Mouse (Mus musculus) embryonic stem cell, embryonic (primary cell): ENCODE results near the gene Erlin1.

Experiments used
- CTCF ChIA-PET, 4 experiments: fragments of 300-600 bp in 2 of 4; fragments of 350-600 bp in 2 of 4; sonication (Branson Sonifier 250); formaldehyde crosslinking; loops; one replicate each; lab custom pipeline; 2022; ENCODE audit warnings: inconsistent platforms in 2 of 4; lab: Charles Lee
- POLR2A ChIA-PET, 4 experiments: fragments of 300-600 bp in 2 of 4; fragments of 350-600 bp in 2 of 4; sonication (Branson Sonifier 250); formaldehyde crosslinking; loops; one replicate each; lab custom pipeline; 2022; ENCODE audit warnings: antibody characterized with exemption in 4 of 4, inconsistent platforms in 1 of 4; lab: Charles Lee

Erlin1 gene

DNA sequence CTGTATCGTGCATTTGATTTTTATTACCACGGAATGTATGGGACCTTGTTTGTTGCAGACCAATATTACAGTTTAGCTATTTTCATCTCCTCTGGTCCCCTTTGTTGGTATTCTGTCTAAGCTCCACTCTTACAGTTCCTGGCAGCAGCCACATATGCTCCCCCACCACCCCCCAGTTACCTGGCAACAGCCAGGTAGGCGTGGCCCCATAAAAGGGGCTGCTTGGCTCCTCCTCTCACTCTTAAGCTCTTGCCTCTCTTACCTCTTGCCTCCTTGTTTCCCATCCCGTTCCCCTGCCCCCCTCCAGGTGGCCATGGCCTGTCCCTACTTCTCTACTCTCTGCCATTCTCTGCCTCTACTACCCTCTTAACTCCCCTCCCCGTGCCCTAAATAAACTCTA lies 1.6 kb upstream of the Erlin1 start:
- POLR2A ChIA-PET: interaction anchor here in 2 of 4 experiments (0.6 to 1.4 kb wide), 3 partner anchors 17 to 121 kb away, joined by 3 read pairs; partner anchors contain the start of gene Pkd2l1 (in 1 of the 2)
- CTCF ChIA-PET: interaction anchor here in 2 of 4 experiments (0.7 to 1.3 kb wide), 2 partner anchors 164 to 397 kb away, joined by 3 read pairs; partner anchors contain the start of gene Slc25a28 (in 1 of the 2)

DNA sequence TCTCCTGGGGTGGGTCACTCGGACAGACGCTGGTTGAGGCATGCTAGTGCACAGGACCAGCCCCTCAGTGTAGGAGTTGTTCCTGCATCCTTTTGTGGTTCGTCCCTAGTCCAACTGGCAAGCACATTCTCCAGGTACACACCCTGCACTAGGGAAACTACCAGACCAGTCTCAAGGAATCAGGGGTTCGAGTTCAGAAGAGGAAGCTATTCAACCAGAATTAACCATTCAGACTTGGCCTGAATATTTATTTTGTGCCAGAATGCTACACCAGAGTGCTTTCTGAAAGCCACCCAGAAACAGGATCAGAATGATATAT lies 288 bp upstream of the Erlin1 start:
- CTCF ChIA-PET: no interaction called here
- POLR2A ChIA-PET: interaction anchor here in 3 of 4 experiments (0.5 to 1.2 kb wide), 4 partner anchors 11 to 861 kb away, joined by 3 to 5 read pairs (median 4); partner anchors contain the start of gene Slf2 (in 1 of the 3)

- ChIA-PET POLR2A (interaction anchor here in 2 of 4 experiments (1.1 to 1.5 kb wide), 3 partner anchors 13 to 35 kb away, joined by 3 read pairs; no protein-coding TSS in a partner anchor), CTCF (interaction anchor here in 1 of 4 experiments (0.6 kb wide), 1 partner anchor 435 kb away, joined by 3 read pairs; no protein-coding TSS in a partner anchor)
Measured at GRCm38 (mm10) chr19:44068232-44068631, 1.4 kb downstream of the Erlin1 start.

DNA sequence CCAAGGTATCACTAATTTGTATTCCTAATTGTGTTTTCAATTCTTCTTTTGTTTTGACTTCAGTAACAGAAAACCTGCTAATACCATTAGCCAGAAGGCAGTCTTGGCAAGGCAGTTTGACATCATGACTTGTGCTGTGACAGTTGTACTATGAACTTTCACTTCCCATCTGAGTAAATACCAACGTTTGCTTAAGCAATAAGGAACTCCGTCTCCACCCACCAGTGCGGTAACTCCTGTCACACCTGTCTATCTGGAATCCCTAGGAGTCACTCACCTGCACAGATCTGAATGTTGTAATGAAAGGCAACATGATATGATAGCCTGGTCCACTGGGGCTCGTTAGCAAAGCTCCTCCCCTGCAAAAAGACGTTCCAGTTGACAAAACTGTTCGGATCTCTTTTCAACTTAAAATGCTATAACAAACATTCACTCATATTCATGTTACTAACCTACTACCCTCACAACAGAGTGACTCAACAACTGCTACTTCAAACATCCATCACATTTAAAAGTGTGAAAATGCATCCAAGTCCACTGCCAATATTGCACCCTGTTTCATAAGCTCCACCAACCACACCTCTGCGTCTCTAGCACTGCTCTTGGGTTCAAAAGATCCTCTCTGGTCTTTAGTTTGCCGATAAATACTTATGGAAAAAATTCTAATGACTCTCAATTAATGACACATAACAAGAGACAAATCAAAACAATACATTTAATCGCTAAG lies 2.1 kb downstream of the Erlin1 start:
- CTCF ChIA-PET: no interaction called here
- POLR2A ChIA-PET: interaction anchor here in 1 of 4 experiments (0.6 kb wide), 1 partner anchor 911 kb away, joined by 4 read pairs; no protein-coding TSS in a partner anchor

DNA sequence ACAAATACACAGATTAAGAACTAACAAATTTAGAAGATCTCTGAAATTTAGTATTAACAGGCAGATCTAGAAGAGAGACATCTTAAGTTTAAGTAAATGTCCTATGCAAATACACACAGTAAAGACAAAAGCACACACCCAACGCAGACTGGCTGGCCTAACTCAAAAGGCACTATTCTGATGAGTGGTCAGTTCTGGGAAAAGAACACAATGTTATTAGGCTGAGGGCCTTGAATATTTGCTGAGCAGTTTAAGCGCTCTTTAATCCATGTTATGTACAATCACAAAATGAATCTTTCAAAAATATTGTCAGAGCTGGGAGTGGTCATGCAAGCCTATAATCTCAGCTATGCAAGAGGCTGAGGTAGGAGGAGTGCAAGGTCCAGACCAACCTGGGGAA lies 4.9 kb downstream of the Erlin1 start:
- CTCF ChIA-PET: interaction anchor here in 1 of 4 experiments (0.6 kb wide), 1 partner anchor 97 kb away, joined by 3 read pairs; no protein-coding TSS in a partner anchor
- POLR2A ChIA-PET: interaction anchor here in 1 of 4 experiments (0.7 to 1.2 kb wide), 4 partner anchors 11 to 329 kb away, joined by 3 to 5 read pairs (median 3); no protein-coding TSS in a partner anchor

GRCm38 (mm10) chr19:44063773-44064172 lies 5.8 kb downstream of the Erlin1 start:
- CTCF ChIA-PET: interaction anchor here in 2 of 4 experiments (0.6 to 0.7 kb wide), 3 partner anchors 10 to 295 kb away, joined by 3 to 7 read pairs (median 5); no protein-coding TSS in a partner anchor
- POLR2A ChIA-PET: interaction anchor here in 2 of 4 experiments (0.6 to 1.4 kb wide), 5 partner anchors 11 to 328 kb away, joined by 3 to 4 read pairs (median 3); no protein-coding TSS in a partner anchor

- ChIA-PET POLR2A (interaction anchor here in 1 of 4 experiments (0.6 kb wide), 1 partner anchor 28 kb away, joined by 3 read pairs; no protein-coding TSS in a partner anchor), CTCF (no interaction called here)
Measured at GRCm38 (mm10) chr19:44060226-44060625, 9.4 kb downstream of the Erlin1 start.

DNA sequence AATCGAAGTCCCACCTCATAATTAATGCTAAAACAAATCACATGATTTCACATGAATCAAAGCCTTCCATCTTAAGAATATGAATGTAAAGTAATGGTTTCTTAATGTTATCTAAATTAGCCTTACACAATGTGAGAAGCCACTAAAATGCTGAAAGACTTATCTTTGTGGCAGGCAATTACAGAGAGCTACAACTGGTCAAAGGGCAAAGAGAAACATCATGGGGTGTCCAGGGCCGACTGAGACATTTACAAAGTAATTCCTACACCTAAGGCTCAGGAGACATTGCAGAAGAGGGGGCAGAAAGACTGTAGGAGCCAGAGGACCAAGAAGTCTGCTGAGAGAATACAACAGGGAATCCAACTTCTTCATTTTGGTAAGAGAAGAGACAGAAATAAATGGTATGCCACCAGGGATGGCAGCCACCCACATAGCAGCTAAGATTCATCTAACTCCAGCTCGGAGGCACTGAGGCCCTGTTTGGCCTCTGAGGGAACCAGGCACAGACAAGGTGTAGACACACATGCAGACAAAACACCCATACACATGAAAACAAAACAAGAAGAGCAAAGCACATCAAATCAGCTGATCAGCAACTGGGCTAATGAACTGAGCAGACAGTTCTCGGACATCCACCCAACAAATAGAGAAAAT lies 14.3 kb downstream of the Erlin1 start:
- POLR2A ChIA-PET: interaction anchor here in 1 of 4 experiments (0.6 kb wide), 1 partner anchor 338 kb away, joined by 3 read pairs; no protein-coding TSS in a partner anchor

DNA sequence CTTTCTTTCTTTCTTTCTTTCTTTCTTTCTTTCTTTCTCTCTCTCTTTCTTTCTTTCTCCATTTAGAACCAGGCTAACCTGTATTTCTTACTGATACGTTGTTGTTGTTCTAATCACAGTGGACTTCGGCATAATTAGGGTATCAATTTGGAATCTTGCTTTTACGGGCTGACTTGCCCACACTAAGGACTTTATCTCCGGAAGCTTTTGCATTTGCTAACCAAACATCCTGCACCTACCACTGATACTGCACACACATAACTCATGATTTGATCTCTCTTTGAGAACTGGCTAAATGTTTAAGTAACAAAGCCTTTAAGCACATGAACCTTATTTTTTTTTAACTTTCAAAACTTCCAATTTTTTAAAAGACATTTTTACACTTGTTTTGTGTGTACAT lies 19.2 kb downstream of the Erlin1 start:
- ChIA-PET CTCF (no interaction called here), POLR2A (interaction anchor here in 3 of 4 experiments (0.7 to 1.0 kb wide), 3 partner anchors 8 to 1745 kb away, joined by 3 to 6 read pairs (median 3); no protein-coding TSS in a partner anchor)

More for the DNA sequence above, 14.3 kb downstream of the Erlin1 start:
- CTCF ChIA-PET: interaction anchor here in 1 of 4 experiments (0.6 kb wide), 1 partner anchor 1019 kb away, joined by 3 read pairs; no protein-coding TSS in a partner anchor

DNA sequence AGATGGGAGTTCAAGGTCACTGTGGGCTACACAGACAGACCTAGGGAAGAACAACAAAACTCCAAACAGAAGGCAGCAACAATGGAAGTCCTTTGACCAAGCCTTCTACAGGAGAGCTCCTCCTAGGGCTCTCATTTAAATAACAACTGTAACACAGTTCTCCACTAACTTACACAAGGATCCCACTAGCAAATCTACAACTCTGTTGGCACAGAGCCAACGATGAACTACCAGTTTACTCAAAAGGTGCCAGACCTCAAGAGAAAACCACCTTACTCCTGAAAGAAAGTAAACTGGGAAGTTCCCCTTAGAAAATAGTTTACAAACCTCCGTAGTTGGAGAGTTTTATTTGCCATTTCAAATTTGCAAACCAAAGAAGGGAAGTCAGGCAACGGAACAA lies 20.3 kb downstream of the Erlin1 start:
- ChIA-PET POLR2A (interaction anchor here in 3 of 4 experiments (0.5 to 2.0 kb wide), 22 partner anchors 9 to 375 kb away, joined by 3 to 7 read pairs (median 3); partner anchors contain the start of genes Chuk (in 2 of the 3), Erlin1 (in 1 of the 3) and Slc25a28 (in 1 of the 3)), CTCF (interaction anchor here (0.5 to 0.7 kb wide), 5 partner anchors 14 to 1605 kb away, joined by 3 to 4 read pairs (median 4); no protein-coding TSS in a partner anchor)

GRCm38 (mm10) chr19:44045847-44046246 lies 23.7 kb downstream of the Erlin1 start:
- POLR2A ChIA-PET: no interaction called here

GRCm38 (mm10) chr19:44042121-44042520 lies 27.5 kb downstream of the Erlin1 start:
- ChIA-PET CTCF (no interaction called here), POLR2A (interaction anchor here in 1 of 4 experiments (1.6 kb wide), 1 partner anchor 9 kb away, joined by 3 read pairs; no protein-coding TSS in a partner anchor)

More at GRCm38 (mm10) chr19:44045847-44046246, 23.7 kb downstream of the Erlin1 start:
- CTCF ChIA-PET: no interaction called here

- ChIA-PET POLR2A (interaction anchor here in 1 of 4 experiments (0.5 to 0.7 kb wide), 2 partner anchors 19 to 103 kb away, joined by 3 read pairs; partner anchors contain the start of gene Cwf19l1), CTCF (no interaction called here)
Measured at GRCm38 (mm10) chr19:44033396-44033795, 36.2 kb downstream of the Erlin1 start.

DNA sequence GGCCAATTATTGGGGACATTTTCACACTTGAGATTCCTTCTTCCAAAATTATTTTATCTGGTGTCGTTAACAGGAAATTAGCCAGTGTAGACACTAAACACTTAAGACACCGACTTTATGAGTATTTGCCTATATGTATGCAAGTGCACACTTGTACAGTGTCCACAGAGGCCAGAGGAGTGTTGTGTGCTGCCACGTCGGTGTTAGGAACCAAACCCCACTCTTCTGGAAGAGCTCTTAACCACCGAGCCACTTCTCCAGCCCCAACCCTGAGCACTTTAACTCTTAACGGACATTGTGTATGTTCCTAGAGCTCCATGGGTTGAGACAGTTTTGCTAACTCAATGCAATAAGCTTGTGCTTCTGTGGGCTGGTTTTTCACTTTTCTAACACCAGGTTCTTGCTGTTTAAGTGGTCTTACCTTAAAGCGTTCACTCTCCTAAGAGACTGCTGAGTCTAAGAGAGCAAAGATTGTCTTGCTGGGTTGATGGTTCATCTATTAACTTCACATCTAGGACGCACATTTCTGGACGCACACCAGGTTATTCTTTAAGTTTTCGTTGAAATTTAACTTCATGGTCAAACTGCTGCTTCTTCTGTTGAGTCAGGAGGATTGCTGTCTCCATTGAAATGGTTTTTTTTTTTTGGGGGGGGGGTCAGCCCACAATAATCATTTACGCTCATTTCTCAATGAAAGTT lies 37.4 kb downstream of the Erlin1 start:
- ChIA-PET CTCF (interaction anchor here in 3 of 4 experiments (0.6 to 1.0 kb wide), 3 partner anchors 56 to 387 kb away, joined by 3 read pairs; no protein-coding TSS in a partner anchor), POLR2A (no interaction called here)

DNA sequence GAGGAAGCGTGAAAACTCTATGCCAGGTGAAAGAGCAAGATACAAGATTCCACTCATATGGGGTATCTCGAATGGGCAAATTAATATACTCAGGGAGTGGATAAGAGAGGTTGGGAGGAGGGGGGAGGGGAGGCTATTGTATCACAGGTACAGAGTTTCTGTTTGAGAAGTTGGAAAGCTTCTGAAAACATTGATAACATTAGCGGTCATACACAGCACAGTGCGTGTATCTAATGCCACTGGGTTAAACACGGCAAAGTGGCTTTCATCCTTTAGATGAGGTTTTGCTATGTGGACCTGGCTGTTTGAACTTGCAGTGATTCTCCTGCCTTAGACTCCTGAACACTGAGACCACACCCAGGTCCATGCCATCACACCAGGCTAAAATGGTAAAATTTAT lies 39.6 kb downstream of the Erlin1 start:
- ChIA-PET CTCF (no interaction called here), POLR2A (no interaction called here)

DNA sequence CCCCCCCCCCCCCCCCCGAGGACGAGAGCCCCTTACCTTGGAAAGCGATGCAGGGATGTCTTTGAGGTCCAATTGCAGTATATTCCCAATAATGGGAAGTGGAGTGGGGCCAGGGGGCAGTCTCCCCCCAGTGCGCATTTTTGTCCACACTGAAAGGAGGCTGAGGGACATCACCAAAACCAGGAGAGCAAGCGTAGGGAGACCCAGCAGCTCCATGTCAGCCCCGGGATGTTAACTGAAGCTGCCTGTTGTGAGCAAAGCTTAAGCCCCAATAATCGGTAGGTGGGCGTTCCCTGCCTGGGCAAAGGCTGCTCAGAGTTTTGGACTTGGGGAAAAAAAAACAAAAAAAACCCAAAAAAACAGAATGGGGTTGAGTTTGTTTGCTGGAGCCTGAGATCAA lies 40.6 kb downstream of the Erlin1 start, which contains the start of gene Cyp2c23:
Cyp2c23 (minus strand) TSS at position 237 of the 400 bp plus-strand sequence.
- CTCF ChIA-PET: no interaction called here
- POLR2A ChIA-PET: interaction anchor here in 2 of 4 experiments (0.6 to 1.0 kb wide), 2 partner anchors 23 to 1350 kb away, joined by 3 to 7 read pairs; no protein-coding TSS in a partner anchor

- ChIA-PET POLR2A (interaction anchor here in 1 of 4 experiments (1.0 kb wide), 1 partner anchor 19 kb away, joined by 3 read pairs; no protein-coding TSS in a partner anchor), CTCF (no interaction called here)
Measured at GRCm38 (mm10) chr19:44026956-44027530, 42.5 kb downstream of the Erlin1 start.
